Mouse (Mus musculus): ENCODE measurements at regions not wholly inside any gene's neighbourhood (a gene's known extent, or its start where the extent isn't known, plus 50 kb on each side); places are given as distances from the start of the nearest gene placed in this dataset.

GRCm38 (mm10) chr16:29749167-29749566, 170.0 kb downstream of the Opa1 start:
- DNase-seq (ENCODE audit: extremely low read depth), result no peak
- peaks cover 18% of the 10 kb centered on the region for H3K27me3 ChIP-seq (replicated peaks)
- TF ChIP-seq CTCF (conservative IDR thresholded peaks at IDR 0.05 in 1 of 2, IDR thresholded peaks at IDR 0.05 in 1 of 2; ENCODE audit: low read depth in 2 of 2, low read length in 2 of 2), result no peak
- TF ChIP-seq CHD1 (IDR thresholded peaks at IDR 0.05; ENCODE audit: low read depth, low read length), result no peak
- no peak for TF ChIP-seq CHD2 (IDR thresholded peaks at IDR 0.05; ENCODE audit: low read length)
- no peak for TF ChIP-seq USF2 (conservative IDR thresholded peaks at IDR 0.05; ENCODE audit: low read depth, low read length)
- no peak for TF ChIP-seq MAZ (IDR thresholded peaks at IDR 0.05; ENCODE audit: low read depth, low read length)
- no peak for TF ChIP-seq EP300 (IDR thresholded peaks at IDR 0.05; ENCODE audit: low read length)
- no peak for TF ChIP-seq MYC (IDR thresholded peaks at IDR 0.05; ENCODE audit: low read depth, low read length)
- TF ChIP-seq GABPA (IDR thresholded peaks at IDR 0.05; ENCODE audit: insufficient replicate concordance, low read depth, low read length), result no peak
- no peak for TF ChIP-seq POLR2AphosphoS2 (IDR thresholded peaks at IDR 0.05; ENCODE audit: low read depth, low read length)
- no peak for TF ChIP-seq MAX (IDR thresholded peaks at IDR 0.05; ENCODE audit: low read length)
- TF ChIP-seq POLR2A (IDR thresholded peaks at IDR 0.05; ENCODE audit: low read depth, low read length), result no peak
- TF ChIP-seq PAX5 (IDR thresholded peaks at IDR 0.05; ENCODE audit: low read length), result no peak
- TF ChIP-seq E2F4 (IDR thresholded peaks at IDR 0.05; ENCODE audit: insufficient replicate concordance, low read depth, low read length), result no peak
- TF ChIP-seq ETS1 (conservative IDR thresholded peaks at IDR 0.05; ENCODE audit: low read depth, low read length), result no peak
- dilution Hi-C loops (cut with MboI; ENCODE audit: extremely low pct_ligation_motif_present, extremely low pct_unique_long_range_greater_than_20kb, low sequenced_read_pairs), result no loop called here
- no peak overlapping the region for H3K27ac ChIP-seq (ENCODE audit: insufficient read depth, low read depth)
- H3K4me3 ChIP-seq (replicated peaks in 1 of 3; ENCODE audit: low read depth in 2 of 3, low read length in 2 of 3, poor library complexity in 1 of 3), result no peak overlapping the region
- no peaks in the 10 kb centered on the region for H3K4me1 ChIP-seq (ENCODE audit: control insufficient read depth in 1 of 2, insufficient read depth in 2 of 2)
- in situ Hi-C loops (cut with MboI; ENCODE audit: low pct_ligation_motif_present, low pct_unique_long_range_greater_than_20kb, low sequenced_read_pairs), result no loop called here
- no peaks in the 10 kb centered on the region for H3K79me2 ChIP-seq (replicated peaks; ENCODE audit: control insufficient read depth, extremely low read depth, insufficient read depth, poor library complexity, severe bottlenecking)
- peaks cover 16% of the 10 kb centered on the region for H3K9me3 ChIP-seq (replicated peaks; ENCODE audit: low read length)
- no peaks in the 10 kb centered on the region for H3K36me3 ChIP-seq (replicated peaks in 1 of 2; ENCODE audit: control insufficient read depth in 1 of 2, insufficient read depth in 1 of 2, low read length in 1 of 2)
- H3K4me2 ChIP-seq (ENCODE audit: insufficient read depth, low read depth, poor library complexity, severe bottlenecking), result no peak overlapping the region
- H3K9ac ChIP-seq (ENCODE audit: insufficient read depth, low read depth), result no peak overlapping the region

GRCm38 (mm10) chr16:29754579-29755199, 175.6 kb downstream of the Opa1 start:
- Histone ChIP-seq H3K27ac (ENCODE audit: insufficient read depth, low read depth) (no peak overlapping the region), H3K4me1 (ENCODE audit: control insufficient read depth in 1 of 2, insufficient read depth in 2 of 2) (peaks cover 4 to 19% of the 10 kb centered on the region in 2 experiments; a peak in 3 of 4 replicates), H3K4me3 (replicated peaks in 1 of 3; ENCODE audit: low read depth in 2 of 3, low read length in 2 of 3, poor library complexity in 1 of 3) (no peak overlapping the region), H3K79me2 (replicated peaks; ENCODE audit: control insufficient read depth, extremely low read depth, insufficient read depth, poor library complexity, severe bottlenecking) (no peaks in the 10 kb centered on the region), H3K9ac (ENCODE audit: insufficient read depth, low read depth) (no peak overlapping the region), H3K27me3 (replicated peaks) (peaks cover 13% of the 10 kb centered on the region), H3K4me2 (ENCODE audit: insufficient read depth, low read depth, poor library complexity, severe bottlenecking) (no peak overlapping the region), H3K9me3 (replicated peaks; ENCODE audit: low read length) (peaks cover 6% of the 10 kb centered on the region), H3K36me3 (replicated peaks in 1 of 2; ENCODE audit: control insufficient read depth in 1 of 2, insufficient read depth in 1 of 2, low read length in 1 of 2) (no peaks in the 10 kb centered on the region)
- no peak for DNase-seq (ENCODE audit: extremely low read depth)
- dilution Hi-C loops (cut with MboI; ENCODE audit: extremely low pct_ligation_motif_present, extremely low pct_unique_long_range_greater_than_20kb, low sequenced_read_pairs) (no loop called here), in situ Hi-C loops (cut with MboI; ENCODE audit: low pct_ligation_motif_present, low pct_unique_long_range_greater_than_20kb, low sequenced_read_pairs) (no loop called here)
- TF ChIP-seq GABPA (IDR thresholded peaks at IDR 0.05; ENCODE audit: insufficient replicate concordance, low read depth, low read length) (no peak), UBTF (IDR thresholded peaks at IDR 0.05; ENCODE audit: low read depth, low read length) (no peak), MYC (IDR thresholded peaks at IDR 0.05; ENCODE audit: low read depth, low read length) (no peak), SIN3A (IDR thresholded peaks at IDR 0.05; ENCODE audit: low read length) (no peak), HCFC1 (IDR thresholded peaks at IDR 0.05; ENCODE audit: low read depth, low read length) (no peak), JUN (IDR thresholded peaks at IDR 0.05; ENCODE audit: insufficient read depth, low read depth, low read length) (no peak), TBP (conservative IDR thresholded peaks at IDR 0.05; ENCODE audit: low read depth, low read length) (no peak), RCOR1 (conservative IDR thresholded peaks at IDR 0.05; ENCODE audit: low read depth, low read length) (no peak), SMC3 (IDR thresholded peaks at IDR 0.05; ENCODE audit: low read depth, low read length) (no peak), BHLHE40 (IDR thresholded peaks at IDR 0.05; ENCODE audit: low read depth, low read length) (no peak), POLR2A (IDR thresholded peaks at IDR 0.05; ENCODE audit: low read depth, low read length) (no peak), PAX5 (IDR thresholded peaks at IDR 0.05; ENCODE audit: low read length) (no peak), JUND (conservative IDR thresholded peaks at IDR 0.05; ENCODE audit: low read depth, low read length) (no peak)

All from CH12.LX (cell line).